Mouse (Mus musculus) small intestine, adult 2 months (tissue): ENCODE measurements around the gene Gucy2d.

Experiments
- CTCF ChIP-seq: fragments of 200-500 bp; IDR thresholded peaks from 2 replicates; pipeline ENCODE4 v1.5.1; 2012; ENCODE audit warnings: low read depth, mild to moderate bottlenecking, control low read depth, inconsistent platforms, low read length, moderate library complexity, mixed read lengths; ENCODE audit not compliant: insufficient replicate concordance, insufficient read length; ENCODE audit errors: extremely low read depth
- POLR2A ChIP-seq: fragments of 200-500 bp; IDR thresholded peaks from 2 replicates; pipeline ENCODE4 v1.6.1; 2012; ENCODE audit warnings: low read depth, mild to moderate bottlenecking, control low read depth, inconsistent platforms, low read length, moderate library complexity

- TF ChIP-seq POLR2A (no peak), CTCF (no peak)
Observed at GRCm38 (mm10) chr7:98501078-98501477, 60.9 kb downstream of the Gucy2d start.
